ENCODE assay signal across 26 mouse cellular contexts in the genomic region with DNA sequence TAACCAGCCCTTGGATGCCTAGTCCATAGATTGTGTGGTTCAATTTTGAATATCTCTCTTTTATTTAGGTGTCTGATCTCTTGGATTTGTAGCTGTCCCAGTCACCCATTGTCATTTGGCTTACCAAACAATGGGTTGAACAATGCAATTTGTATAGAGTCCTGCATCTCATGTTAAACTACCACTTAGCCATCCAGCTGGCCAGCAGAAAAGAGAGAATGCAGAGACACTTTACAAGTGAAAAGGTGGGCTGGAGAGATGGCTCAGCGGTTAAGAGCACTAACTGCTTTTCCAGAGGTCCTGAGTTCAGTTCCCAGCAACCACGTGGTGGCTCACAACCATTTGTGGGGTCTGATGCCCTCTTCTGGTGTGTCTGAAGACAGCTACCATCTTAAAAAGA.
"Had no signal": no experiment of that assay in that cellular context is flagged by ENCODE, and none has a peak within 500 bp of the region (broad histone marks: within the 10 kb centered on the region; RNA-seq: fewer than 3 reads in every experiment).

No protein-coding gene starts in this region.

- H3K9ac ChIP-seq: heart, embryonic 12.5 days; hindbrain, embryonic 13.5 days; hindbrain, embryonic 15.5 days; kidney, embryonic 15.5 days; limb, embryonic 12.5 days; liver, embryonic 13.5 days; liver, embryonic 15.5 days; liver, postnatal 0 days had no signal

- H3K27ac ChIP-seq: heart, adult 2 months; hindbrain, embryonic 13.5 days; hindbrain, embryonic 15.5 days; hindbrain, postnatal 0 days; kidney, embryonic 15.5 days; kidney, postnatal 0 days; left cerebral cortex, adult 2 months; limb, embryonic 10.5 days; limb, embryonic 12.5 days; liver, embryonic 13.5 days; liver, embryonic 15.5 days had no signal

- H3K27me3 ChIP-seq: heart, embryonic 12.5 days; hindbrain, embryonic 13.5 days; hindbrain, embryonic 15.5 days; kidney, embryonic 15.5 days; limb, embryonic 12.5 days; liver, embryonic 13.5 days; liver, embryonic 15.5 days had no signal

- ATAC-seq: hindbrain, postnatal 0 days; liver, postnatal 0 days had no signal

- DNase-seq: gastrocnemius, postnatal 14 days; gastrocnemius, postnatal 36 days; heart, adult 11 months; heart, adult 2 months; heart, postnatal 10 days; heart, postnatal 36 days; kidney, adult 11 months; kidney, adult 2 months; kidney, adult 9 months; kidney, postnatal 25 days; kidney, postnatal 4 days; layer of hippocampus, adult 9-11 months; liver; liver, embryonic 13.5 days; liver, postnatal 0 days had no signal

- H3K36me3 ChIP-seq: heart, embryonic 12.5 days; hindbrain, embryonic 13.5 days; hindbrain, embryonic 15.5 days; kidney, embryonic 15.5 days; limb, embryonic 10.5 days; liver, embryonic 13.5 days; liver, embryonic 15.5 days had no signal

- H3K4me3 ChIP-seq: heart, adult 2 months; heart, embryonic 12.5 days; hindbrain, embryonic 13.5 days; hindbrain, embryonic 15.5 days; kidney, embryonic 15.5 days; left cerebral cortex, adult 2 months; limb, embryonic 10.5 days; limb, embryonic 12.5 days; liver, embryonic 13.5 days; liver, embryonic 15.5 days had no signal

- H3K4me2 ChIP-seq: heart, embryonic 12.5 days; hindbrain, embryonic 13.5 days; hindbrain, embryonic 15.5 days; kidney, embryonic 15.5 days; limb, embryonic 12.5 days; liver, embryonic 11.5 days; liver, embryonic 13.5 days; liver, embryonic 15.5 days had no signal

- H3K4me1 ChIP-seq: limb, embryonic 10.5 days; limb, embryonic 12.5 days; liver, embryonic 15.5 days had no signal

- H3K9me3 ChIP-seq: heart, embryonic 12.5 days; hindbrain, embryonic 13.5 days; hindbrain, embryonic 15.5 days; kidney, embryonic 15.5 days; limb, embryonic 10.5 days; limb, embryonic 12.5 days; liver, embryonic 13.5 days; liver, embryonic 15.5 days had no signal
